Mouse (Mus musculus): ENCODE results near the gene Hmgb4.

Gene Hmgb4

DNA sequence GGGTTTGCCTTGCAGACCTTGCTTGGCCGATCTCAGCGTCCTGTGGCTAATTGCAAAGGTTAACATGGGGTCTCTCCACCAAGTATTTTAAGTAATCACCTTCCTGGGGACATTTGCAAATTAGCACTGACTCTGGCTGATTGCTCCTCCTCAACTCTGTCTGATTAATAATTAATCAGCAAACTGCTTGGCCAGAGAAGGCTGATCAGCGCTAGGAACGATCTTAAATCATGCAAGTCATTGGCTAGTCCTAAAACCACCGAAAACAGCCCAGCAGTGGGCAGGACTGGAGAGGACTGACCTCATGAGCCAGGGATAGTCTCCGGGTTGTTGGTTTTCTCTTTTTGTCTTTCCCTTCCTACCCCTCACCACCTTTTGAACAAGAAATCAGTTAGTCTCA, 36.3 kb downstream of the Hmgb4 start:
- DNase-seq: no peak

DNA sequence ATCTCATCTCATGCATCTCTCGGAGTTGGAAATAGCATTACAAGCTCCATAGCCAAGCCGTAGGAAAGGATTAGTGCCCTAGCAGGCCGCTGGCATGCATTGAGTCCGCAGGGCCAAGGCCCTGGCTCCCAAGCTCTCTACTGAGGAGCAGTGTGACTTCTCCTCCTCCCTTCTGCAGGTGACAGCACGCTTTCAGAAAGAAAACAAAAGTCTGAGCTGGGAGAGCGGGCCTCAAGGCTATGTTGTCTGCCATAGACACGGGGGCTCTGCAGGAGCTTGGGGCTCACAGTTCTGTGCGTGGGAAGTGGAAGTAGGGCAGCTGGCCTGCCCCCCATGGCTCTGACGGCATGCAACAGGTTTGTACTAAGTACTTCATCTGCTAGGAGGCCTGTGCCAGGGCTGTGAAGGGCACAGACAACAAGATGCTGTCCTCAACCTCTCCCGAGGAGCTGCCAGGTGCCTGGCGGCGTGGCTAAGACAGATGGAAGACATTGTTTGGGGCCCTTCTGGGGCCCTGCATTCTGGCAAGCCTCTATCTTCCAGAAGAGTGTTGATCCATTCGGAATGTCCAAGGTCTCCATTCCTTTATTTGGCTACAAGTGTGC, 42.7 kb downstream of the Hmgb4 start:
- no peak for DNase-seq
